Mouse (Mus musculus): ENCODE results near the gene Sox2. TPM values are rescaled to one million over a fixed set of nuclear protein-coding genes. Genes with fewer than 3 reads are reported as not detected.
A peak's percentile ranks its signal among the peaks of the same experiment; 100 is the strongest.

The Sox2 gene
- total RNA-seq (2022) = 10 to 100 TPM; 37.0 to 44.0 (median 39.2) TPM

- DNase-seq (ENCODE audit: low spot score in 2 of 2) = peak in 1 of 2 experiments; percentile 84
Measured at GRCm38 (mm10) chr3:34649726-34650620, at the start of gene Sox2. Gene Sox2 (plus strand): TSS chr3:34650405.

DNA sequence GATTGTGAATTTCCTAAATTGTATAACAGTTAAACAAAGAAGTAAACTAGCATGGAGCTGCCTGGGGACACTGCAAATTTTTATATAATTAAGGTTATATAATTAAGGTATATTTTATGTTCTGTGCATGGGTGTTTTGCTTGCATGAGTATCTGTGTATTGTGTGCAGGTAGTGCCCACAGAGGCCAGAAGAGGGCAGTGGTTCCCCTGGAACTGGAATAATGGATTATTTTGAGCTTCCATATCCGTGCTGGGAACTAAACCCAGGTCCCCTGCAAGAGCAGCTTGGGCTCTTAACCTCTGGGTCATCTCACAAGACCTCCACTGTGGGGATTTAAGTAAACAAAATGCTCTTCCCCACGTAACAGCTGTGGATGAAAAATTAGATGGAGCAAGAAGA, 49.1 kb upstream of the Sox2 start:
- DNase-seq (ENCODE audit: low spot score in 2 of 2) = no peak

- no peak for DNase-seq (ENCODE audit: low spot score in 2 of 2)
Measured at GRCm38 (mm10) chr3:34614107-34614506, 36.1 kb upstream of the Sox2 start.

DNA sequence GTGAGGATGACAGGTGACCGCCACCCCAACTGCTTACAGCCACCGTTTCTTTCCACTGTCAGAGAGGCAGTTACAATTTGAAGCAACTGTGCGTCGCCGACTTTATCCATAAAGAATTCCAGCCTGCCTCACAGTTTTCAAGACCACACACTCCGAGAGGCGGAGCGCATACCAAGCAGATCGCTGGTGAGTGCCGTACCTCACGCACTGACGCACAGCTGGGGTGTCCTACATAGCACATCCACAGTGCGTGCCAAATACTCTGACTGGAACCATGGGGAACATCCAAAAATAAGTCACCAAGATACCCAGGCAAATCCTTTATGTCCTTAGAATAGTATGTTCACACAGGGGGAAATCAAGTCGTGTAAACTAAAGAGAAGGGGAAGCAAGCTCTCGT, 34.7 kb upstream of the Sox2 start:
- no peak for DNase-seq (ENCODE audit: low spot score in 2 of 2)

GRCm38 (mm10) chr3:34618934-34619333, 31.3 kb upstream of the Sox2 start:
- no peak for DNase-seq (ENCODE audit: low spot score in 2 of 2)

DNA sequence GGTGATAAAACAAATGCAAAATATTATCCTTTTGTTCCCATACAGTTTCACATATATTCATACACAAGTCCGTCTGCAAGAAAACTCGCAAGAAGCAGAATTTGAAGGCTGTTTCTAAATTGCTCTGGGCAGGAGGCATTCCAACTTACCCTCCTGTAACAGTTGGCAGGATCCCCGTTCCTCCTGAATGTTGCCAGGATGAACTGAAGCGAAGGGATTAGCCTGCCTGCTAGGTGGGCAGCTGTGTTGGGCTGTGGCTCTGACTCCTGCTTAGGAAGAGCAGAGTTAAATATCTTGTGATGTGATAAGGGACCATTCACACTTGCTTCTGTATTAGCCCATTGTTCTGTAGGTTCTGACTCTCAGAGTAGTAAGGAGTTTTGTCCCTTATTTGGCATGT, 30.1 kb upstream of the Sox2 start:
- DNase-seq (ENCODE audit: low spot score in 2 of 2) = no peak

DNA sequence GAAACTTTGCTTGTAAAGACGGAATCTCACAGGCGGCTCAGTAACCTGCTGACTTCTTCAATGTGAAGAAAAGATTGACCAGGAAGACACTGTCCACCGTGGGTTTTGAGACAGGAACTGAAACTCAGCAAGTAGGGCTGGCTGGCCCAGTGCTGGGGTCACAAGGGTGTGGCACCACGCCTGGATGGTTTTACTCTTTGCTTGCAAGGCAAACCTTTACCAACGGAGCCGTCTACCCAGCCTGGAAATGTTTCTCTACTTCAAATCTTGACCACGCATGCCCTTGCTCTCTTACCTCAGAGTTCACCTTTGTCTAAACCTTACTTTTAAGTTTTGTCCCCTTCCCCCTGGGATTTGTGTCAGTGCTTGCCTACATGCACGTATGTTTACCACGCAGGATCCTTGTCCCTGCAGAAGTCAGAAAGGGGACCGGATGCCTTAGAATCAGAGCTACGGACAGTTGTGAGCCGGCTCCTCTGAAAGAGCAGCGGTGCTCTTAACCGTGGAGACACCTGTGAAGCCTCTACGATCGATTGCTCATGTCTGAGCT, 25.4 kb upstream of the Sox2 start:
- no peak for DNase-seq (ENCODE audit: low spot score in 2 of 2)

- DNase-seq (ENCODE audit: low spot score in 2 of 2) = no peak
Measured at GRCm38 (mm10) chr3:34626521-34626920, 23.7 kb upstream of the Sox2 start.

DNA sequence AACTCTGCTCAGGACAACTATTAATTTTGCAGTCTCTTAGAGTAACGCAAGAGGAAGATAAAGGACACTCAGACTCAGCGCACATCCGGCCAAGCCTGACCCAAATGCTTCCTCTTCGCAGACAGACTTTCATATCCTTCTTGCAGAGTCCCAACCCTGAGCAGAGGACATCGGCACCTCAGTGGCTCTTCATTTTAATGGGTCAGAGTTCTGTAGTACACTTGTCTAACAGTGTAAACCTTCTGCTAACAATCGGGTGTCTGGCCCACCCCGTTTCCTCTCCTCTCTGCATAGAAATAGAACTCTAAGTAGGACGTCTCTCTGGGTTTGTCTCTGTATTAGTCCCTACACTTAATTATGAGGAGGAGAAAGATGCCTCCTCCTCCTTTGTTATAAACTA, 20.2 kb upstream of the Sox2 start:
- DNase-seq (ENCODE audit: low spot score in 2 of 2) = no peak

- no peak for DNase-seq (ENCODE audit: low spot score in 2 of 2)
Measured at GRCm38 (mm10) chr3:34630736-34631135, 19.5 kb upstream of the Sox2 start.

- no peak for DNase-seq (ENCODE audit: low spot score in 2 of 2)
Measured at GRCm38 (mm10) chr3:34636958-34637357, 13.2 kb upstream of the Sox2 start.

- no peak for DNase-seq (ENCODE audit: low spot score in 2 of 2)
Measured at GRCm38 (mm10) chr3:34637481-34637880, 12.7 kb upstream of the Sox2 start.

- DNase-seq (ENCODE audit: low spot score in 2 of 2) = no peak
Measured at GRCm38 (mm10) chr3:34637926-34638325, 12.3 kb upstream of the Sox2 start.

DNA sequence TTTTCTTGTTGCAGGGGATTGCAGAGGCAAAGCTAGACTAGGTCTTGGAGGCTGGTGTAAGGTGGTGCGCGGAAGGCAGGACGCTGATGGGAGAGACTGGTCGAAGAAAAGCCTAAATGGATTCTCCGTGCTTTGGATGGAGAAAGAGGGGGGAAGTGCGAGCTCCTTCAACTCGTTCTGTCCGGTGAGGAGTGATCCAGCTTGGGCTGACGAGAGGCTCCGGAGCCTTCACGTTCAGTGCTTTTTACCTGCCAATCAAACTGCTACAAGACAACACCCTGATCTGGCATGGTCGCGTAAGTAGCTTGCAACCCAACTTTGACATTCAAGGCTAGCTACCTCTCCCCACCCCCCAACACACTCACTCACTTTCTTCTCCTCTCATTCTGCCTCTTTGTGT, 11.9 kb upstream of the Sox2 start:
- DNase-seq (ENCODE audit: low spot score in 2 of 2) = no peak

DNA sequence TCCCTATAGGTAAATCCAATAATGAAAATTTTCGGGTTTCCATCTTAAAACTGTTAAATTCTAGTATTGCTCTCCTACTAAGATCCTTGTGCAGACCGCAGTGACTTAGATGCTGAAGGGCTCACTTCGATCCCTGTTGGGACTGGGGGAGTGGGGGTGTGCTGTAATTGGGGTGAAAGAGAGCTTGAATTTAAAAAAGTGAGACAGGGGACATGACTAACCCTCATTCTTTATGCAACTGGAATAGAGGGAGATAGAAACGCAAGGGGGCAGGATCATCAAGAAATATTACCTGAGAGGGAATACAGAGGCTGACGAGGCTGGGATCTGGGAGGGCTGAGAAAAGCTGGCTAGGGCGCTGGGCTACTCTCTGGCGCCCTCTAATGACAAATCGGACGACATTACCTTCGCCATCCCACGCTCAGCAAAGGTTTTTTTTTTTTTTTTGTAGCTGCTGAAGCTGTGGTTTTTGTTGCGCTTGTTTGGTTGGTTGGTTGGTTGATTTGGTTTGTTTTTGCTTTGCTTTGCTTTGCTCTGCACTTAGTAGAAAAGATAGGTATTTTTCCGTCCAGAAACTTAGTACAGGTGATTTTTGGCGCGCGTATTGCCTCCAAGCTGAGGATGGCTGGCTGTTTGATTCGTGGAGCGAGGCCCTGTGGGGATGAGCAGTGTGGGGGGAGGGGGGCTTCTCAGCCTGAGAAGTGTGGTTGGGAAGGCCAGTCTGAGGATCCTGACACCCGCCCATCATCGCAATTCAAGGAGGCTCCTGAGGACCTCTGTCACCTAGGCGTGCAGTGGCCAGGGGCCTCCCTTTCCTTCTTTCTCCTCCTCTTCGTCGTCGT, 11.0 kb upstream of the Sox2 start:
- DNase-seq (ENCODE audit: low spot score in 2 of 2) = no peak

GRCm38 (mm10) chr3:34639873-34640270, 10.3 kb upstream of the Sox2 start:
- no peak for DNase-seq (ENCODE audit: low spot score in 2 of 2)

DNA sequence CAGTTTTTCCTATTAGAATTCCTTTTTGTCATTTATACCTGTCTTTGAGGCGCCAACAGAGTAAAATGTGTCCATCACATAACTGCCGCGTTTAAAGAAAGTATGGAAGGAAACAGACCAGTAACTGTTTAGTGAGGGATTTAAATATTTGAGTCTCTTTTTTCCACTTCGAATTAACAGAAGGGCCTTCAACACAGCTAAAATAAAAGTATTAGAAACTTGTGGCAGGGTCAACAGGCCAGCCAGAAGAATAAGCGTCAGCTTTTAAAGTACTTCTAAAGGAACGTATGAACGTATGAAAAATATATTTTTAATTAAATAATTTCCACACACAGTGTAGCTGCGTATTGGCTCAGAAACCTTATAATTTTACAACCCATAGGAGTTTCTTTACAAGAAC, 9.9 kb upstream of the Sox2 start:
- DNase-seq (ENCODE audit: low spot score in 2 of 2) = no peak

DNA sequence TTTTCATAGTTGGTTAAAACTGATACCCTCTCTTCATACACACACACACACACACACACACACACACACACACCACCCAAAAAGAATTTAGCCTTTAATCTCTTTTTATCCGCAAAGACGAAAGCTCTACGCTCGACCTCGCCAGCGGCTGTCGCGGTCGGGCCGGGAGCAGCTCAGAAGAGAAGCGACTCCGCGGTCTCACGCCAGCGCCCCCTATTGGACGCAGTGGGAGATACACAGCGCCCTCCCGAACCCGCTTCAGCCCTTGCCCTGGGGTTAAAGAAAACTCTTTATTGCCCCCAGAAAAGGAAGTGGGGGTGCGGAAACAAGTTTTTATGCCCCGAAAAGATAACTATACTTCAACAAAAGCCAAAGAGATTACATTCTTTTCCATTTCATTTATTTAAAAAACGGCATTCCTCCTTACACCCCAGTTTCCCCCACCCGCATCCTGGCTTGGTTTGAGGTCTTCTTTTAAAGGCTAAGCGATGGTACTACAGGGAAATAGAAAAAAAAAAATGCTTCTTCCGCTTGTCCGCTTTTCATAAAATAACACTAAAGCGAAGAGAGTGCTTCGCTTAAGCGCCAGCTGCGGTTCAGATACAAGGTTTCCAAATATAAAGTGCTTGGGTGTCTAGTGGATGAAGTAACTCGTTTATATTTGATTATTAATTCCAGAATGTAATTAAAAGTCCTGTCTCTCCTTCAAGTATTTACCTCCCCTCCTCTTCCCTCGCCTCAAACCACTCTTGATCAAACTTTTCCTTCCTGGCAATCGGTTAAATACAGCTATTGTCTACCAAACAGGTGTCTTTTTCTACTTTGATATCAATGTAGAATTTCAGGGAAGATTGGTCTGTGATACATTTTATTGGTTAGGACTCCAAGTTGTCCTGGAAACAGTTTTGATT, 9.3 kb upstream of the Sox2 start:
- DNase-seq (ENCODE audit: low spot score in 2 of 2) = no peak

DNA sequence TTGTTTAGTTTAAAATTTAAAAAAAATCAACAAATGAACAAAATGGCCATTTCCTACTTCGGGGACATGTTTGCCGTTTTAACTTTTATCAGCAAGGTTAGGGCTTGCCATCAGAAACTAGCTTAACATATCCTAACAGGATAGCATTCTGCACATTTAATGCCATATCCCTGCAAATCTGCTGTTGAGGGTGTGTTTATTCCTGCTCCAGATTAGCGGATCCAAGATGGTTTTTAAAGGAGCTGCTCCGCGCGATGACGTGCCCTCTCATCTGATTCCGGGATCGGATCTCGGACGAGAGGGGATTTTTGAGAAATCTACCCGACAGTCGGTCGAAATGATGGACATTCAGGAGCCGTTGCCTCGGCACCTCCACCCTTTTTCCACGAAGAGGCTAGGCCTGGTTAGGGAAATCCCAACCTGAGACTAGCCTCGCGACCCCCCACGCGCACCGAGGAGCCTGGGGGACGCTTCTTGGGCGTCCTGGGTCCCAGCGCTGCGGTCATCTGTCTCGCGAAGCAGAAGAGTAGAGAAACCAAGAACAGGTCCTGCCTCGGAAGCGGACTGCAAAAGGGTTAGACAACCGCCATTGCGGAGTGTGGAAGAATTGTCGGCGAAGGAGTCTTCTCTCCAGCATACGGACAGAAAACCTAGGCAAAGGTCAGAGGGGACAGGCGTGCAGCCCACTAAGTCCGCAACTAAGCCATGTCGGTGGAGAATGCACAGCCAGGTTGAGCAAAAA, 8.3 kb upstream of the Sox2 start:
- no peak for DNase-seq (ENCODE audit: low spot score in 2 of 2)

- peak in 1 of 2 experiments; percentile 87 for DNase-seq (ENCODE audit: low spot score in 2 of 2)
Measured at GRCm38 (mm10) chr3:34642498-34642941, 7.7 kb upstream of the Sox2 start.

All from left cerebral cortex, adult 8-10 months (tissue).